Mouse (Mus musculus) liver, adult 2 months (tissue): Measurements from ENCODE around the gene Tcf20.

ENCODE experiments used
- CTCF ChIP-seq: fragments of 200-500 bp; IDR thresholded peaks from 2 replicates; pipeline ENCODE4 v1.5.1; 2011; ENCODE audit warnings: low read depth, low read length, control low read depth
- POLR2A ChIP-seq: fragments of 200-500 bp; IDR thresholded peaks from 2 replicates; pipeline ENCODE4 v1.6.1; 2011; ENCODE audit warnings: low read length, control low read depth; ENCODE audit not compliant: insufficient read depth; ENCODE audit errors: extremely low read depth

- no peak for TF ChIP-seq CTCF
- no peak for TF ChIP-seq POLR2A
Measured at GRCm38 (mm10) chr15:83010990-83011664, 23.5 kb upstream of the Tcf20 start.
